Mouse (Mus musculus): Measurements from ENCODE around the gene Milr1. TPM values are rescaled to one million over a fixed set of nuclear protein-coding genes. Genes with fewer than 3 reads are reported as not detected.

Milr1 gene
- 0.89 and 1.4 TPM in 2 replicates for polyA plus RNA-seq (2016; fragmentation: Nextera tagmentation; extraction: Ambion mirVana)

DNA sequence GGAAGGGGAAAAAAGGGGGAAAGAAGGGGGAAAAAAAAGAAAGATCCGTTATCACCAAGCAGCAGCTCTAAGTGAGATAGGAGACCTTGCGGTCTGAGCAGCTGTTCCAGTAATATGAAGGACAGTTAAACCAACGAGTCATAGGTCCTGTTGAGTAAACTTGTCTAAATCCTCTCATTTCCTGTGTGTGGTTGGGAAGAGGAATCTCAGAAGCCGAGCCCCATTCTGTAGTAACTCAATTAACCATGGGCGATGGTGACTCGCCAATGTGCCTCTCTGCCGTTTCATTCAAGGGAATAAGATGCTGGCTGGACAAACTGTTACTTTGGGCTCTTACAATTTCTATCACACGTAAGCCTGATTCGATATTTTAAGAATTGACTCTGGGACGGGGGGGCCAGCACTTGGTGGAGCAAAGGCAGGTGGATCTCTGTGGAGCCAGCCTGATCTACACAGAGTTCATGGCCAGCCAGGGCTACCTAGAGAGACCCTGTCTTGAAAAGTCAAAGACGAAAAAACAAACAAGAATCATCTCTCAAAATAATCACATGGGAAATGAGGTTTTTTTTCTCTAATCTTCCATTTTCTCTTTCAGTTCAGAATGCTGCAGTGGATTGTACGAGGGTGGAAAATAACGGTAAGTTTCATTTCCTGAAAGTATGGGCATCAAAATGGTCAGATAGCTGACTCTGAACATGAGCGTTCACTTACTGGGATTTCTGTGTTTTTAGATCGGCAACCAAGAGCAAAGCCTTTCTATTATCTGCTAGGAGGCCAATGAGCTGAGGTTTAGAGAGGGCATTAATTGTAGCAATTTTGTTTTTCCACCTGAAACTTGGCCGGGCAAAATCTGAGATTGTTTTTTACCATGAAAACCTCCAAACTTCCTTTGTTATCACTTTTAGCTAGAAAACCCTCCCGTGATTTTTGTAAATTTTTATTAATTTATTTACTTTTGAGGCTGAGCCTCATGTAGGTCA is at the start of gene Milr1:
Milr1 (plus strand) TSS at position 188 of the 980 bp plus-strand sequence.
- WGBS = 92% methylated on average over 17 of the region's 17 CpGs
- H3K27ac ChIP-seq = no peak within 1 kb of the TSS
- no peak within 1 kb of the TSS for H3K4me3 ChIP-seq
- no peak for ATAC-seq (ENCODE audit: low FRiP score, low read depth)
- no peaks in the 10 kb centered on the region for H3K36me3 ChIP-seq
- no peak within 1 kb of the TSS for H3K9ac ChIP-seq
- H3K4me1 ChIP-seq = no peaks in the 10 kb centered on the region
- no peaks in the 10 kb centered on the region for H3K27me3 ChIP-seq (replicated peaks)
- no peaks in the 10 kb centered on the region for H3K9me3 ChIP-seq
- H3K4me2 ChIP-seq (replicated peaks) = no peak within 1 kb of the TSS

DNA sequence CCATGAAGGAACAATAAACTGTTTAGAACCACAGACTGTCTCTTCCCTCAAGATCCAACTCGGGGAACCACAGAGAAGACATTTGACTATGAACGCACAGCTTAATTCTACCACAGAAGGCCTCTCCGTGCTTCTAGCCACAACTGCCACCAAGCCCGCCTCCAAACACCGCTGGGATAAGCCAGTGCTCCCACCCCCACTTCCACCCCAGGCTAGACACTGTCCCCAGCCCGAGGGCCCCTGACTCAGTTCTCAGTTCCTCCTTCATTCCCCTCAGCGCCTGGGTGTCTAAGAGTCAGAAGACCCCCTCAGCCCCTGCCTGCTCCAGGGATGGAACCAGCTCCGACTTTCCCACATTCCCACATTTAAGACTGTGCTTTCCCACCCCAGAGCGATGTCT is 49.4 kb upstream of the Milr1 start:
- Histone ChIP-seq H3K27me3 (replicated peaks) (no peaks in the 10 kb centered on the region), H3K4me3 (no peak overlapping the region), H3K36me3 (no peaks in the 10 kb centered on the region), H3K9me3 (no peaks in the 10 kb centered on the region), H3K27ac (no peak overlapping the region), H3K4me1 (no peaks in the 10 kb centered on the region), H3K9ac (no peak overlapping the region), H3K4me2 (replicated peaks) (no peak overlapping the region)
- 72% methylated on average over 9 of the region's 9 CpGs for WGBS
- ATAC-seq (ENCODE audit: low FRiP score, low read depth) = no peak

DNA sequence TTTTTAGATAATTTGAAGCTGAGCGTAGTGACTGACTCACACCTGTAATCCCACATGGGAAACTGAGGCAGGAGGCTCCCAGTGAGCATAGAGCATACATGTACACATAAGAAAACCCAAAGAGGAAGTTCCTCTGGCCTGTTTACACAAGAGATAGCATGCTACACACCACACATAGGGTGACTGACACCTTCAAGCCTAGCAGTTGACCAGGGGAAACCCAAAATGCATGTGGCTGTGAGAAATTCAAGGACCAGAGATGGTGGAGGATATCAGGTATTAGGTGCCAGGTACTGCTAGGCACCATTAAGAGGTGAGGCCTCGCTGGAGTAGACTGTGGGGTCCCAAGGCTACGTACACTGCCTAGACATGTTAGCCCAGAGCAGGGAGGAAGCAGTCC is 48.4 kb upstream of the Milr1 start:
- no peaks in the 10 kb centered on the region for H3K4me1 ChIP-seq
- ATAC-seq (ENCODE audit: low FRiP score, low read depth) = no peak
- 90% methylated on average over 3 of the region's 3 CpGs for WGBS
- no peaks in the 10 kb centered on the region for H3K36me3 ChIP-seq
- H3K4me3 ChIP-seq = no peak overlapping the region
- H3K4me2 ChIP-seq (replicated peaks) = no peak overlapping the region
- H3K9me3 ChIP-seq = no peaks in the 10 kb centered on the region
- H3K27me3 ChIP-seq (replicated peaks) = no peaks in the 10 kb centered on the region
- no peak overlapping the region for H3K27ac ChIP-seq
- no peak overlapping the region for H3K9ac ChIP-seq

DNA sequence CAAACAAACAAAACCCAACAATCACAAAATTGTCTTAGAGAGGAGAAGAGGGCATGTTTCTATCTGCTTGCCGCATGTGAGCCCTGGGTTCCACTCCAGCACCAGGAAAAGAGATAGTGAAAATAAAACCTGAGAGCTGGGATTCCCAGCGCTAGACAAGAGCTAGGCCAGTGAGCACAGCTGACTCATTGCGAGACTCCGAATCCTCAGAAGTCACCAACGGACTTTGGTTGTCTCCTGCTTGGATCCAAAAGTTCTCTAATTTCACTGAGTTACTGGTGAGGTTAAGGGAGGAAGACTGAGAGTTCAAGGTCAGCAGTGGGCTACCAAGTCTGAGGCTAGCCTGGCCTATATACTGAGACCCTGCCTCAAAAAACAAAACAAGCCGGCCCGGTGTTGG is 47.1 kb upstream of the Milr1 start:
- Histone ChIP-seq H3K27ac (no peak overlapping the region), H3K9me3 (no peaks in the 10 kb centered on the region), H3K9ac (no peak overlapping the region), H3K4me2 (replicated peaks) (no peak overlapping the region), H3K27me3 (replicated peaks) (no peaks in the 10 kb centered on the region), H3K36me3 (no peaks in the 10 kb centered on the region), H3K4me3 (no peak overlapping the region), H3K4me1 (no peaks in the 10 kb centered on the region)
- no peak for ATAC-seq (ENCODE audit: low FRiP score, low read depth)
- WGBS = 94% methylated on average over 7 of the region's 7 CpGs

DNA sequence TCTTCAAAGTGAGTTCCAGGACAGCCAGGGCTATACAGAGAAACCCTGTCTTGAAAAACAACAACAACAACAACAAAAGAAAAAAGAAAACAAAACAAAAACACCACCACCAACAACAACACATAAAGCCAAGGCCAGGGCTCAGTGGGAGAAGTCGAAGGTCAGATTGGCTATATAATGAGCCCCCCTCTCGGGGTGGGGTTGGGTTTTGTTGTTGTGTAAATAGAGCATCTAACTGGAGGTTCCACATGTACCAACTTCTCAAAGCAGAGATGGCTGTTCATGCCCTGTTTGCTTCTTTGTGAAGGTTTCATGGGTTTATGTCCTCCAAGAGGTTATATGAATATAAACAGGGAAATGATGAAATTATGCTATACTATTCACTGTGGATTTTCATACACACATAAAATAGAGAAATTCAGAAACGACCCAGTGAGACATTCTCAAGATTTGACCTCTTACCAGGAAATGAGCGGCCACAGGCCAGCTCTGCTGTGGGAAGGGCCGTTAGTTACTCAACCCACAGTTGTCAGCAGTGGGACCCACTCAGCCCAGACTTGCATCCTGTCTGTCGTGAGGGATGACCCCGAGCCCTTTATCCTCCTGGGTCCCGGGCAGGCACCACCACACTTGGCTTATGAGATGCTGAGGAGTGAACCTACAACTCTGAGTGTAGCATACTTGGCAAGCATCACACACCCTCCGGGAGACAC is 46.5 kb upstream of the Milr1 start:
- H3K4me1 ChIP-seq = 0 out of 2 replicates have a peak, but pooled peaks cover 1% of the 10 kb centered on the region
- 74% methylated on average over 9 of the region's 9 CpGs for WGBS
- no peak overlapping the region for H3K9ac ChIP-seq
- ATAC-seq (ENCODE audit: low FRiP score, low read depth) = no peak
- H3K9me3 ChIP-seq = no peaks in the 10 kb centered on the region
- no peak overlapping the region for H3K4me3 ChIP-seq
- H3K27ac ChIP-seq = no peak overlapping the region
- H3K4me2 ChIP-seq (replicated peaks) = no peak overlapping the region
- no peaks in the 10 kb centered on the region for H3K36me3 ChIP-seq
- H3K27me3 ChIP-seq (replicated peaks) = no peaks in the 10 kb centered on the region

DNA sequence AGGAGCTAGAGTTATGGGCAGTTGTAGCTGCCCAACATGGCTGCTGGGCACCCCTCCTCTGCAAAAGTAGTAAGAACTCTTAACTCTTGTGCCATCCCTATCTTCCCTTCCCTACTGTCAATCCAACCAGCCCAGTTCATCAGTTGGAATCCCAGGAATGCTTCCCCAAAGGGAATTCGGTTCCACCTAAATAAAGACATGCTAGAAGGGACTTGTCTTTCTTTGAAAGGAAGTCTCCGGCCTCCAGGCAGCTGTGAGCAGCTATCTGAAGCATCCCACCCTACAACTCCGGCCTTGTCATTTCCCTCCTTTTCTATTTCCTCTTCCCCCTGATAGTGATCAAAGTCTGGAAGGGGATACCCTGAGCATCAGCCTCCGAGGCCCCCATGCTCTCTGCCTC is 44.8 kb upstream of the Milr1 start:
- Histone ChIP-seq H3K4me2 (replicated peaks) (no peak overlapping the region), H3K27me3 (replicated peaks) (no peaks in the 10 kb centered on the region), H3K9me3 (no peaks in the 10 kb centered on the region), H3K36me3 (no peaks in the 10 kb centered on the region), H3K4me3 (no peak overlapping the region), H3K27ac (no peak overlapping the region), H3K4me1 (0 out of 2 replicates have a peak, but pooled peaks cover 4% of the 10 kb centered on the region), H3K9ac (no peak overlapping the region)
- 60% methylated on average over 4 of the region's 4 CpGs for whole genome bisulfite sequencing
- ATAC-seq (ENCODE audit: low FRiP score, low read depth) = no peak

DNA sequence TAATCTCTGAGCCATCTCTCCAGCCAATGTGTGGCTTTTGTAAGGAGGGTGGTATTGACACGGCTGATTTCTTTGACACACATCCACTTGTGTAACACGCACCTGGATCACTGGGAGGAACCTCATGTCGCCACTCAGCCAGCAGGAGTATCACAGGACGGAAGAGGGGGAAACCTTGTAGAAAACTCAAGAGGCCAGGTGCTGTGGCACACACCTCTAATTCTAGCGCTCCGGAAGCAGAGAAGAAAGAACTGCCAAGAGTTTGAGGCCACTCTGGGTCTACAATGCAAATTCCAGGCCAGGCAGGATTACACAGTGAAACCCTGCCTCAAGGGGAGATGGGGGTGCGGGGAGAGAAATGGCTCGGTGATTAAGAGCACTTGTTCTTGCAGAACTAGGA is 43.9 kb upstream of the Milr1 start:
- ATAC-seq (ENCODE audit: low FRiP score, low read depth) = no peak
- Histone ChIP-seq H3K4me1 (0 out of 2 replicates have a peak, but pooled peaks cover 4% of the 10 kb centered on the region), H3K36me3 (no peaks in the 10 kb centered on the region), H3K27ac (no peak overlapping the region), H3K9me3 (no peaks in the 10 kb centered on the region), H3K9ac (no peak overlapping the region), H3K27me3 (replicated peaks) (no peaks in the 10 kb centered on the region), H3K4me2 (replicated peaks) (no peak overlapping the region), H3K4me3 (no peak overlapping the region)
- WGBS = 83% methylated on average over 8 of the region's 8 CpGs

DNA sequence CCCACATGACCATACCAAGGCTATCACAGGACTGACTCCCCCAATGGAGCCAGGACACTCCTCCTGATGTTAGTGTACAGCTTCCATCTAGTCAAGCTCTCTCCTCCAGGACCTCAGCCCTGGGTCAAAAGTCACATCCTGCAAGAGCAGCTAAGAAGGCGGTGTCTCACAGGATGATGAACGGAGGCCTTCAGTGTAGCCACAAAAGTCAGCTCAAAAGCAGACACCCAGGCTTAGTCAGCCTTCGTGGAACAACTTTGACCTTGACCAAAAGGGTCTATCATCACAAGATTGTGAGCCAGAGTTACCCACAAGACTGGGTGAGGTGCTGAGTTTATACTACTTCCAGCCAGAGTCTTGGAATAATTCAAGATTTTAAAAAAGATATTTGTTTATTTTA is 43.2 kb upstream of the Milr1 start:
- Histone ChIP-seq H3K9me3 (no peaks in the 10 kb centered on the region), H3K4me2 (replicated peaks) (no peak overlapping the region), H3K36me3 (no peaks in the 10 kb centered on the region), H3K4me1 (0 out of 2 replicates have a peak, but pooled peaks cover 4% of the 10 kb centered on the region), H3K27me3 (replicated peaks) (no peaks in the 10 kb centered on the region), H3K9ac (no peak overlapping the region), H3K27ac (no peak overlapping the region), H3K4me3 (no peak overlapping the region)
- ATAC-seq (ENCODE audit: low FRiP score, low read depth) = no peak
- 79% methylated on average over 3 of the region's 3 CpGs for WGBS

DNA sequence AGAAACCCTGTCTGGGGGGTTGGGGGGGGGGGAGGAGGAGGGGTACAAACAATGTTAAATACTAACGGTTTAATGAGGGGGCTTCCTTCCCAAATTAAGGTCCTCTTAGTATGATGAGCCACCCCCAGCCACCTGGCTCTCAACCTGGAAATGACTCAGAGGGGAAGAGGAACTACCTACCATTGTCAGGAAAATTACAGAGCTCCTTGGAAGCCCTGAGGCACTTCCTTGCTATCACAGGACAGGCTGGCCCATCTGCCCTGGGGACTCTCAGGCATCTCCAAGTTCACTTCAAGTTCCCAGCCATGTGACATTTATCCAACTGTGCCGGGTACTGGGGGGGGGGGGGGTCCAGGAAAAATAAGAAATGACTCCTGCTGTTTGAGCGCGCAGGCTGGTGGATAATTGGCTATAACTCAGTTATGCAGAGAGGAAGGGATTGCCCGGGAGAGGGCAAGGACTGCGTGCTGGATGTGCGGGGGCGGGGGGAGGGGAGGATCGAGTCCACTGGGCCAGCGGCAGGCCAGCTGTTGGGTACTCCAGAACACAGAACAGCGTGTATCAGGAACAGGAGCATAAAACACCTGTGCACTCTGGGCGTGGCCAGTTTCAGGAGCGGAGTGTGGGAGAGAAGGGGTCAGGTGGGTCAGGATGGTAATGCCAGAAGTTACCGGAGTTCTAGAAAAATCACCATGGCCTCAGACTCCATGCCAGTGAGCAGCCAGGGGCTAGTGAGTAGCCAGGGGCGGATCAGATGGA is 41.6 kb upstream of the Milr1 start:
- Histone ChIP-seq H3K27me3 (replicated peaks) (no peaks in the 10 kb centered on the region), H3K36me3 (no peaks in the 10 kb centered on the region), H3K9ac (no peak overlapping the region), H3K4me2 (replicated peaks) (no peak overlapping the region; the same call in 1 of the 2 replicates), H3K27ac (no peak overlapping the region), H3K9me3 (no peaks in the 10 kb centered on the region), H3K4me1 (0 out of 2 replicates have a peak, but pooled peaks cover 4% of the 10 kb centered on the region), H3K4me3 (no peak overlapping the region)
- WGBS = 33% methylated on average over 15 of the region's 15 CpGs
- no peak for ATAC-seq (ENCODE audit: low FRiP score, low read depth)

DNA sequence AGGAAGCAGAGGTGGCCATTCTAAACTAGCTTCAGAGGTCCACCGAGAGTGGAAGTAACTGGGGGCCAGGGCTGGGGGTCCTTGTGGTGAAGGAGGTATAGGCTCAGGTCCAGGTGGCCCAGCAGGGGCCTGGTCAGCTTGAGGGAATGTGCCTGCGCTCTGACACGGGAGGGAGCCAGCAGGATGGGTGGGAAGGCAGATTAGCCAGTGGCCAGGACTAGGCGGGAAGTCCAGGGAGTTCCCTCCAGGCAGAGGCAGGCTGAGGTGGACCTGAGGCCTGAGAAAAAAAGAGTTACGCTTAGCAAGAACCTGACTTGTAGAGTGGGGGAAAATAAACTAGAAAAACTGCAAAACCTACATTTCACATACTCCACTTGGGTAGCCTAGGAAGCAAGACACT is 40.2 kb upstream of the Milr1 start:
- Histone ChIP-seq H3K4me1 (0 out of 2 replicates have a peak, but pooled peaks cover 4% of the 10 kb centered on the region), H3K36me3 (no peaks in the 10 kb centered on the region), H3K4me3 (no peak overlapping the region), H3K27ac (no peak overlapping the region), H3K9me3 (no peaks in the 10 kb centered on the region), H3K9ac (no peak overlapping the region), H3K27me3 (replicated peaks) (no peaks in the 10 kb centered on the region), H3K4me2 (replicated peaks) (no peak overlapping the region)
- no peak for ATAC-seq (ENCODE audit: low FRiP score, low read depth)
- 72% methylated on average over 5 of the region's 5 CpGs for WGBS

DNA sequence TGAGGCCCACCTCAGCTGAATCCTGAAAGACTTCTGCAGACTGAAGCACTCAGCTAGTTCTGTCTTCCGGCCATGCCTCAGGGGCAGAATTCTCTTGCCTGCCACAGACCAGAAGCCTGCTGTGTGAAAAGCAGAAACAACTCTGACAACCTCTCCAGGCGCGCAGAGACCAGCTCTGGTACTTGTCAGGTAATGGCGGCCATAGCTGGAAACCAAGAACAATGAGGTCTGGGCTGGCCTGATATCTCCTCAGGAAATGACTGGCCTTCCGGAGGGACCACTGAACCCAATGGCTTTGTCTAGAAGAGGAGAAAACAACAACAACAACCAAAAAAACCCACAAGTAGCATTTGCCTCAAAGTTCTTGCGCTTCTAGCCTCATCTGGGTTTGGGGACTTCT is 36.0 kb upstream of the Milr1 start:
- ATAC-seq (ENCODE audit: low FRiP score, low read depth) = no peak
- Histone ChIP-seq H3K4me3 (no peak overlapping the region), H3K27me3 (replicated peaks) (no peaks in the 10 kb centered on the region), H3K9ac (no peak overlapping the region), H3K9me3 (no peaks in the 10 kb centered on the region), H3K27ac (no peak overlapping the region), H3K36me3 (no peaks in the 10 kb centered on the region), H3K4me1 (no peaks in the 10 kb centered on the region), H3K4me2 (replicated peaks) (no peak overlapping the region)
- 84% methylated on average over 6 of the region's 6 CpGs for WGBS

DNA sequence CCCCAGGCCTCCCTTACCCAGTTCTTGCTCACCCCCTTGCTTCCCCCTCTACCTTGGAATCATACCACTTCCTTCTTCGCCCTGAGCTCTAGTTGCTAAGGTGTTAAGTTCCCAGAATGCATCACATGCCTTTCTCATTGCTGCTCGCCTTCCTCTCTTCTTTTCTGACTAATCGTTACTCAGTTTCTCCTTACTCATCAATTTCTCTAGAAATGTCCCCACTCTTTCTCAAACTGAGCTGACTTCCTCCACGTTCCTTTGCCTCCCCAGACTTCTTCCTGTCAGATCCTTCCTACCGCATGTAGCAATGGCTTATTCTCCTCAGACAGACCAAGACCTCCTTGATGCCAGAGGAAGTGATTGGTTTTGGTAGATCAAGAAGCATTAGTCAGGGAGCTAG is 34.5 kb upstream of the Milr1 start:
- no peak overlapping the region for H3K27ac ChIP-seq
- no peaks in the 10 kb centered on the region for H3K4me1 ChIP-seq
- no peak overlapping the region for H3K4me2 ChIP-seq (replicated peaks)
- H3K9me3 ChIP-seq = no peaks in the 10 kb centered on the region
- no peaks in the 10 kb centered on the region for H3K27me3 ChIP-seq (replicated peaks)
- ATAC-seq (ENCODE audit: low FRiP score, low read depth) = no peak
- 78% methylated on average over 5 of the region's 5 CpGs for WGBS
- H3K4me3 ChIP-seq = no peak overlapping the region
- no peaks in the 10 kb centered on the region for H3K36me3 ChIP-seq
- no peak overlapping the region for H3K9ac ChIP-seq

Measured in neural tube, embryonic 12.5 days (tissue).